Comparison of ENCODE assay signal across 24 mouse cellular contexts in genomic region chr13:73488707-73489106, GRCm38 (mm10). TPM values are rescaled to one million over a fixed set of nuclear protein-coding genes. Genes with fewer than 3 reads are reported as not detected.
A peak's percentile ranks its signal among the peaks of the same experiment; 100 is the strongest.
DNase-seq lines count a peak whose midpoint lies in the region; ATAC-seq and TF ChIP-seq lines count a peak whose summit lies in the region.
"Had no signal": no experiment of that assay in that cellular context is flagged by ENCODE, and none has a peak within 500 bp of the region (broad histone marks: within the 10 kb centered on the region; RNA-seq: fewer than 3 reads in every experiment).

No protein-coding gene starts in this region.

- H3K9me3 ChIP-seq in forebrain, embryonic 15.5 days = no peaks in the 10 kb centered on the region; the same call in 1 of the 2 replicates
- no peaks in the 10 kb centered on the region for H3K9me3 ChIP-seq in forebrain, postnatal 0 days (ENCODE audit: low read length)
- H3K9me3 ChIP-seq in midbrain, postnatal 0 days (ENCODE audit: low read length) = no peaks in the 10 kb centered on the region
- H3K9me3 ChIP-seq in midbrain, embryonic 13.5 days = no peaks in the 10 kb centered on the region
- H3K9me3 ChIP-seq: limb, embryonic 15.5 days; lung, embryonic 15.5 days had no signal

- WGBS in forebrain, embryonic 15.5 days = 95% methylated on average over 9 of the region's 9 CpGs
- 87% methylated on average over 9 of the region's 9 CpGs for WGBS in forebrain, postnatal 0 days
- WGBS in midbrain, postnatal 0 days = 89% methylated on average over 9 of the region's 9 CpGs
- 92% methylated on average over 9 of the region's 9 CpGs for WGBS in midbrain, embryonic 13.5 days

- H3K36me3 ChIP-seq in forebrain, embryonic 15.5 days = peaks cover 55% of the 10 kb centered on the region
- H3K36me3 ChIP-seq in forebrain, postnatal 0 days (ENCODE audit: insufficient read depth) = peaks cover 54% of the 10 kb centered on the region
- H3K36me3 ChIP-seq in midbrain, postnatal 0 days (ENCODE audit: insufficient read depth, low read length) = peaks cover 32% of the 10 kb centered on the region
- peaks cover 84% of the 10 kb centered on the region for H3K36me3 ChIP-seq in midbrain, embryonic 13.5 days

- no peaks in the 10 kb centered on the region for H3K27me3 ChIP-seq in forebrain, embryonic 15.5 days
- no peaks in the 10 kb centered on the region for H3K27me3 ChIP-seq in forebrain, postnatal 0 days (ENCODE audit: insufficient read depth, low read length)
- H3K27me3 ChIP-seq in midbrain, postnatal 0 days (ENCODE audit: insufficient read depth, low read length) = no peaks in the 10 kb centered on the region
- H3K27me3 ChIP-seq in midbrain, embryonic 13.5 days = no peaks in the 10 kb centered on the region
- H3K27me3 ChIP-seq: CH12.LX; heart, embryonic 13.5 days; limb, embryonic 15.5 days; lung, embryonic 15.5 days had no signal

- DNase-seq in forebrain, postnatal 0 days = no peak
- DNase-seq in midbrain, postnatal 0 days (ENCODE audit: low spot score) = no peak
- peak; percentile 56 for DNase-seq in induced T-regulatory cell, adult 2 months (ENCODE audit: low read depth)
- DNase-seq in kidney, adult 11 months = no peak
- DNase-seq in cerebellum, adult 11-12 months = no peak
- DNase-seq: cerebellum, adult 9-11 months; gastrocnemius, adult 2 months; heart, adult 11 months; kidney, adult 2 months; kidney, postnatal 10 days; lung, postnatal 4 days; right cerebral cortex, adult 18-20 months had no signal

- 0 out of 2 replicates have a peak, but pooled peaks have one; percentile 11 for ATAC-seq in forebrain, embryonic 15.5 days (replicated peaks)
- ATAC-seq in forebrain, postnatal 0 days = no peak
- ATAC-seq in midbrain, postnatal 0 days (ENCODE audit: low FRiP score) = no peak
- no peak for ATAC-seq in midbrain, embryonic 13.5 days
- ATAC-seq in neutrophil, adult 5-6 weeks (ENCODE audit: extremely low read depth, insufficient number of reproducible peaks, low FRiP score, poor library complexity, severe bottlenecking) = peak; percentile 22; the same call in 1 of the 2 replicates
- ATAC-seq: hindbrain, embryonic 16.5 days; midbrain, embryonic 16.5 days had no signal

- TF ChIP-seq CTCF in forebrain, postnatal 0 days (IDR thresholded peaks at IDR 0.05; ENCODE audit: low read depth) = no peak
- no peak for TF ChIP-seq CTCF in midbrain, postnatal 0 days (IDR thresholded peaks at IDR 0.05)

- no peak overlapping the region for H3K4me3 ChIP-seq in forebrain, embryonic 15.5 days
- no peak overlapping the region for H3K4me3 ChIP-seq in forebrain, postnatal 0 days (ENCODE audit: low read depth, low read length)
- H3K4me3 ChIP-seq in midbrain, postnatal 0 days (ENCODE audit: low read depth, low read length) = no peak overlapping the region
- H3K4me3 ChIP-seq in midbrain, embryonic 13.5 days (replicated peaks) = no peak overlapping the region
- H3K4me3 ChIP-seq: gastrocnemius, adult 2 months; heart, embryonic 13.5 days; limb, embryonic 15.5 days; lung, embryonic 15.5 days had no signal

- H3K4me1 ChIP-seq in forebrain, embryonic 15.5 days = no peaks in the 10 kb centered on the region; the same call in 1 of the 2 replicates
- no peaks in the 10 kb centered on the region for H3K4me1 ChIP-seq in forebrain, postnatal 0 days (ENCODE audit: insufficient read depth)
- no peaks in the 10 kb centered on the region for H3K4me1 ChIP-seq in midbrain, postnatal 0 days (ENCODE audit: insufficient read depth, low read length)
- H3K4me1 ChIP-seq in midbrain, embryonic 13.5 days (replicated peaks) = no peaks in the 10 kb centered on the region
- H3K4me1 ChIP-seq: limb, embryonic 15.5 days; lung, embryonic 15.5 days had no signal

- H3K9ac ChIP-seq in forebrain, embryonic 15.5 days (replicated peaks) = no peak overlapping the region
- no peak overlapping the region for H3K9ac ChIP-seq in forebrain, postnatal 0 days
- H3K9ac ChIP-seq in midbrain, postnatal 0 days (replicated peaks; ENCODE audit: low read length, poor library complexity, severe bottlenecking) = 0 out of 2 replicates have a peak overlapping the region, but pooled peaks have one; percentile 8
- H3K9ac ChIP-seq in midbrain, embryonic 13.5 days (replicated peaks) = no peak overlapping the region
- H3K9ac ChIP-seq: heart, embryonic 13.5 days; limb, embryonic 15.5 days; lung, embryonic 15.5 days had no signal

- no peak overlapping the region for H3K27ac ChIP-seq in forebrain, embryonic 15.5 days (replicated peaks)
- H3K27ac ChIP-seq in forebrain, postnatal 0 days (ENCODE audit: low read depth, low read length) = no peak overlapping the region
- no peak overlapping the region for H3K27ac ChIP-seq in midbrain, postnatal 0 days (ENCODE audit: low read depth, low read length)
- no peak overlapping the region for H3K27ac ChIP-seq in midbrain, embryonic 13.5 days
- H3K27ac ChIP-seq: gastrocnemius, adult 2 months; heart, embryonic 13.5 days; limb, embryonic 15.5 days; lung, embryonic 15.5 days had no signal

- H3K4me2 ChIP-seq in forebrain, embryonic 15.5 days (replicated peaks) = no peak overlapping the region
- no peak overlapping the region for H3K4me2 ChIP-seq in forebrain, postnatal 0 days (ENCODE audit: low read depth)
- H3K4me2 ChIP-seq in midbrain, postnatal 0 days (ENCODE audit: low read depth, low read length, poor library complexity, severe bottlenecking) = no peak overlapping the region
- no peak overlapping the region for H3K4me2 ChIP-seq in midbrain, embryonic 13.5 days (replicated peaks)
- H3K4me2 ChIP-seq: heart, embryonic 13.5 days; limb, embryonic 15.5 days; lung, embryonic 15.5 days had no signal

RNA-seq across cellular contexts. Expression of gene Lpcat1, which starts 21.7 kb away (rescaled TPM):
- polyA plus RNA-seq in forebrain, embryonic 15.5 days (2015; fragmentation: Nextera tagmentation; extraction: Ambion mirVana) = 61.4 and 62.1 TPM in 2 replicates
- 136 and 144 TPM in 2 replicates for total RNA-seq in forebrain, postnatal 0 days (2014; rRNA removed)
- 76.5 and 87.2 TPM in 2 replicates for polyA plus RNA-seq in forebrain, postnatal 0 days (2015; fragmentation: Nextera tagmentation; extraction: Ambion mirVana)
- total RNA-seq in midbrain, postnatal 0 days (2014; rRNA removed) = 168 and 225 TPM in 2 replicates
- 83.4 and 86.2 TPM in 2 replicates for polyA plus RNA-seq in midbrain, postnatal 0 days (2015; fragmentation: Nextera tagmentation; extraction: Ambion mirVana)
- polyA plus RNA-seq in midbrain, embryonic 13.5 days (2015; fragmentation: Nextera tagmentation; extraction: Ambion mirVana) = 53.7 and 57.8 TPM in 2 replicates
- 55.7 and 62.5 TPM in 2 replicates for total RNA-seq in neutrophil, adult 5-6 weeks (2017)

RNA-seq across cellular contexts. Expression of gene Slc6a3, which starts 47.8 kb away (rescaled TPM):
- 0.06 TPM in 2 replicates for polyA plus RNA-seq in forebrain, embryonic 15.5 days (2015; fragmentation: Nextera tagmentation; extraction: Ambion mirVana)
- total RNA-seq in forebrain, postnatal 0 days (2014; rRNA removed) = 1.6 and 5.1 TPM in 2 replicates
- polyA plus RNA-seq in forebrain, postnatal 0 days (2015; fragmentation: Nextera tagmentation; extraction: Ambion mirVana) = 0.59 and 1.3 TPM in 2 replicates
- total RNA-seq in midbrain, postnatal 0 days (2014; rRNA removed) = 24.6 and 25.0 TPM in 2 replicates
- 14.3 and 24.3 TPM in 2 replicates for polyA plus RNA-seq in midbrain, postnatal 0 days (2015; fragmentation: Nextera tagmentation; extraction: Ambion mirVana)
- polyA plus RNA-seq in midbrain, embryonic 13.5 days (2015; fragmentation: Nextera tagmentation; extraction: Ambion mirVana) = 1.1 and 6.7 TPM in 2 replicates
- not detected in 2 replicates for total RNA-seq in neutrophil, adult 5-6 weeks (2017)
- total RNA-seq: adrenal gland, postnatal 4 days; CH12.LX; gastrocnemius, adult 2 months; heart, postnatal 25 days had no signal
- polyA plus RNA-seq: embryonic facial prominence, embryonic 14.5 days; heart, embryonic 13.5 days had no signal

Comparison
In these comparisons a context has a peak if more than half of its experiments do, and no peak if none do; other contexts are left out.
1. ATAC-seq: peak in forebrain, embryonic 15.5 days (single experiment) and neutrophil, adult 5-6 weeks (single experiment); none in forebrain, postnatal 0 days (single experiment), midbrain, postnatal 0 days (single experiment) and midbrain, embryonic 13.5 days (single experiment).